Mouse (Mus musculus) kidney, embryonic 14.5 days (tissue): ENCODE results near the gene Camta1. TPM values are rescaled to one million over a fixed set of nuclear protein-coding genes. Genes with fewer than 3 reads are reported as not detected.

ENCODE experiments used
- ATAC-seq: fragments of 200-750 bp; cut with Nextera tagmentation; 2 replicates; pipeline ENCODE4 v1.8.0; 2017; ENCODE audit warnings: moderate number of reproducible peaks, mild to moderate bottlenecking, moderate TSS enrichment, moderate library complexity; ENCODE audit not compliant: low FRiP score, low TSS enrichment
- H3K27ac ChIP-seq: fragments of 300-500 bp; sonication (generic); 2 replicates; pipeline ENCODE4 v1.5.1; 2014; ENCODE audit warnings: low read depth, mild to moderate bottlenecking, low read length, moderate library complexity, mixed read lengths
- H3K27me3 ChIP-seq: fragments of 300-500 bp; sonication (generic); 2 replicates; pipeline ENCODE4 v1.6.1; 2014; ENCODE audit warnings: mild to moderate bottlenecking, low read length; ENCODE audit not compliant: control insufficient read depth, insufficient read depth
- H3K36me3 ChIP-seq: fragments of 300-500 bp; sonication (generic); 2 replicates; pipeline ENCODE4 v1.6.1; 2014; ENCODE audit warnings: low read length, mixed read lengths; ENCODE audit not compliant: control insufficient read depth, insufficient read depth
- H3K4me1 ChIP-seq: fragments of 300-500 bp; sonication (generic); 2 replicates; pipeline ENCODE4 v1.6.1; 2014; ENCODE audit warnings: low read length, mixed read lengths; ENCODE audit not compliant: control insufficient read depth, insufficient read depth
- H3K4me2 ChIP-seq: fragments of 300-500 bp; sonication (generic); replicated peaks from 2 replicates; pipeline ENCODE4 v1.6.1; 2014; ENCODE audit warnings: low read depth, mild to moderate bottlenecking, low read length
- H3K4me3 ChIP-seq: fragments of 300-500 bp; sonication (generic); 2 replicates; pipeline ENCODE4 v1.5.1; 2014; ENCODE audit warnings: mild to moderate bottlenecking, low read length
- H3K9ac ChIP-seq: fragments of 300-500 bp; sonication (generic); 2 replicates; pipeline ENCODE4 v1.6.1; 2014; ENCODE audit warnings: low read depth, mild to moderate bottlenecking, low read length, moderate library complexity
- H3K9me3 ChIP-seq: fragments of 300-500 bp; sonication (generic); 2 replicates; pipeline ENCODE4 v1.6.1; 2016; ENCODE audit warnings: low read length; ENCODE audit not compliant: control insufficient read depth
- WGBS: fragments of 180-500 bp; shearing (Covaris S2); extraction: QIAGEN DNeasy Blood & Tissue Kit; methylation state at CpG from one replicate; pipeline ENCODE4 v1.1.7; 2014; 5-methylcytosine and 5-hydroxymethylcytosine counted together
- polyA plus RNA-seq: library from polyadenylated mRNA; unstranded; fragments of >200 nt; fragmentation: Nextera tagmentation; extraction: Ambion mirVana; gene quantifications from 2 replicates; pipeline ENCODE4 v1.2.1, GENCODE M21; 2014

Camta1 gene
- polyA plus RNA-seq, 1 experiment from 2014 or later: 107 TPM

DNA sequence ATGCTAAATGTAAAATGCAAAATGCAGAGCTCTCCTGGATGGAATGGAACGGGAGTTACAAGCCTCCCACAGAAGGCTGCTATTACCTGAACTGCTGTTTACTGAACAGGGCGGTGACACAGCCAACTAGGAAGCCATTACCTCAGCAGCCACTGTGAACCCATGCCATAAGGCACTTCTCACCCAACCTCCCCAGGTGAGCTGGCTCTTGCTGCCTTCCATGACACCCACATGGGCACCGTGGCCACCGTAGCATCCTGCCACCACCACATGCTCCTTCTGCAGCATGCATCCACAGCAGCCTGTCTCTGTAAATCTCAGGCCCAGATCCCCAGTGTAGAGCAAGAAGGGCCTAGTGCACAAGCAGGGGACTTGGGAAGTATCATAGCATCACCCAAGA, 438.8 kb downstream of the Camta1 start:
- ATAC-seq: no peak
- H3K4me1 ChIP-seq: no peaks in the 10 kb centered on the region
- WGBS: 81% methylated on average over 4 of the region's 4 CpGs
- no peak overlapping the region for H3K4me2 ChIP-seq
- no peak overlapping the region for H3K27ac ChIP-seq
- H3K9me3 ChIP-seq: peaks cover 5% of the 10 kb centered on the region; the same call in 1 of the 2 replicates
- H3K36me3 ChIP-seq: no peaks in the 10 kb centered on the region
- H3K4me3 ChIP-seq: no peak overlapping the region
- H3K27me3 ChIP-seq: 0 out of 2 replicates have a peak, but pooled peaks cover 2% of the 10 kb centered on the region
- no peak overlapping the region for H3K9ac ChIP-seq

DNA sequence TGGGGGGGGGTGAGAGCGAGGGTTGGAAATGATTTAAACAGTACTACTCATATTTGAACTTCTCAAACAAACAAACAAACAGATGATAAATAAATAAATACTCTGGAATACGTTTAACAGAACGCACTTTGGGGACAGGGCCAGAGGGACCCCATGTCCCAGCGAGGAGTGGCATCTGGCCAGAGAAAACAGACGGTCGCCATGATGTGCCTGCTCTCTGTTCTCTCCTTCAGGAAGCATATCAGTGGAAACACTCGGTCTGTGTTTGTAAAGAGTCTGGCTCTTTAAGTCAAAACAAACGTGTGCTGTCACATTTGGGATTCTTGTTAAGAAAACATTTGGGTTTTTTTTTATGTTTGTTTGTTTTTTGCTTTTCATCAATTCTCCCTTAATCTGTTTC, 439.3 kb downstream of the Camta1 start:
- H3K27me3 ChIP-seq: 0 out of 2 replicates have a peak, but pooled peaks cover 2% of the 10 kb centered on the region
- H3K4me2 ChIP-seq: no peak overlapping the region
- WGBS: 51% methylated on average over 8 of the region's 8 CpGs
- ATAC-seq: no peak
- H3K36me3 ChIP-seq: no peaks in the 10 kb centered on the region
- H3K4me3 ChIP-seq: no peak overlapping the region
- no peak overlapping the region for H3K9ac ChIP-seq
- no peak overlapping the region for H3K27ac ChIP-seq
- H3K4me1 ChIP-seq: no peaks in the 10 kb centered on the region
- H3K9me3 ChIP-seq: peaks cover 4% of the 10 kb centered on the region; the same call in 1 of the 2 replicates

DNA sequence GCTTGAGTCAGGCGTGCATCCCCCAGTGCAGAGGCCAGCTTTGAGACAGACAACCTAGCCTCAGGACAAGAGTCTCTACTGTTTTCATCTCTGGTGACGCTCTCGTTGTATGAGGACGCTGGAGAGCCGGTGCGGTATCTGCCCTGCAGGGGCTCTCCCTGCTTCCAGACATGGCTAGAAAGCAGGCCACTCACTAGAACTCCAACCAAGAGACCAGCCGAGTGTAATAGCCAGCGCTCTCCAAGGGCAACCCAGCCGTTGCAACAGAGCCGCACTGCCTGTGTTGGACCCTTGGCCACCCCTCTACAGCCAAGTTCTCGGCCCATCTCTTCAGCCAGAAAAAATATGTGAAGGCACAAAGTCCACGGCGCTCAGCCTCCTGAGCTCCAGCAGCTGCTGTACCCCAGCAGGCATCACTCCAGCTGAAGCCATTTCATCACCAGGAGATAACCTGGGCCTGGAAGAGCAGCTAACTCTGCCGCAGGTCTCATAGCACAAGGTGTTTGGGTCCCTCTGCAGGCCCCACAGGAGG, 443.3 kb downstream of the Camta1 start:
- Histone ChIP-seq H3K27me3 (0 out of 2 replicates have a peak, but pooled peaks cover 2% of the 10 kb centered on the region), H3K4me2 (no peak overlapping the region), H3K4me1 (no peaks in the 10 kb centered on the region), H3K36me3 (no peaks in the 10 kb centered on the region), H3K4me3 (no peak overlapping the region), H3K9me3 (no peaks in the 10 kb centered on the region), H3K9ac (no peak overlapping the region), H3K27ac (no peak overlapping the region)
- 80% methylated on average over 14 of the region's 14 CpGs for WGBS
- no peak for ATAC-seq

DNA sequence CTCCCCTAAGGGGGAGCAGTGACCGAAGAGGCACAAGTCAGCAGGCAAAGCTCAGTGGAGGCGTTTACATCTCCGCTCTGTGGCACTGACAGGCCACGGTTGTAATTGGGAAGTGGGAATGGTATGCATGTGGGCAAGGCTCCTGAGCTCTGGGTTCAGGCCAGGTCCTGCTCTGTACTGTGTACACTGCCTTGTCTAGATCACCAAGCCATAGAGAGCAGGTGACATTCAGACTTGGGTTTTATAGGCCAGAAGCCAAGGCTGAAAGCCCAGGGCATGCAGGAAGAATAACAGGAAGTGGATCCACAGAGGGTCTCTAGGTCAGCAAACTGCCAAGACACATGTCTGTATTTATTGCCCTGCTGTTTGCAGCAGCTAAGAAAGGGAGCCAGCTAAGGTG, 445.9 kb downstream of the Camta1 start:
- no peak overlapping the region for H3K4me2 ChIP-seq
- no peaks in the 10 kb centered on the region for H3K9me3 ChIP-seq
- no peak overlapping the region for H3K4me3 ChIP-seq
- 0 out of 2 replicates have a peak, but pooled peaks cover under 1% of the 10 kb centered on the region for H3K27me3 ChIP-seq
- ATAC-seq: no peak
- no peak overlapping the region for H3K9ac ChIP-seq
- no peaks in the 10 kb centered on the region for H3K36me3 ChIP-seq
- H3K27ac ChIP-seq: no peak overlapping the region
- H3K4me1 ChIP-seq: no peaks in the 10 kb centered on the region
- WGBS: 68% methylated on average over 4 of the region's 4 CpGs

DNA sequence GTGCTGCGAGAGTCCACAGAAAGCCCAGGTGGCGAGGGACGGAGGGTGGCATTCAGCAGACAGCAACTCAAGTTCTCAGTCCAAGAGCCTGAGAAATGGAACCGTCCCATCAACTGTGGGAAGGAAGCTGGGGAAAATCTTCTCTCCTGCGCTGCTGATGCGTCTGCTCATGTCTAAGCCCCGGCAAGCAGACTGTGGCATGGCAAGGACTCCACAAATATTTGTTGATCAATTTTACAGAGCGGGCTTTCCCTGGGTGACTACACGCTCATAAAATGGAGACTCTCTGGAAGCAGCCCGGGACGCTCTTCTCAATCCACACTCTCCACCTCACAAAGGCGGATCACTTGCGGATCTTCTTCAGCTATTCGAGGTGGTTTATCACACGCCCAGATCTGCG, 446.3 kb downstream of the Camta1 start:
- Histone ChIP-seq H3K9ac (no peak overlapping the region), H3K4me2 (no peak overlapping the region), H3K4me1 (no peaks in the 10 kb centered on the region), H3K27me3 (no peaks in the 10 kb centered on the region), H3K36me3 (no peaks in the 10 kb centered on the region), H3K27ac (no peak overlapping the region), H3K4me3 (no peak overlapping the region), H3K9me3 (no peaks in the 10 kb centered on the region)
- 93% methylated on average over 16 of the region's 16 CpGs for WGBS
- ATAC-seq: no peak

DNA sequence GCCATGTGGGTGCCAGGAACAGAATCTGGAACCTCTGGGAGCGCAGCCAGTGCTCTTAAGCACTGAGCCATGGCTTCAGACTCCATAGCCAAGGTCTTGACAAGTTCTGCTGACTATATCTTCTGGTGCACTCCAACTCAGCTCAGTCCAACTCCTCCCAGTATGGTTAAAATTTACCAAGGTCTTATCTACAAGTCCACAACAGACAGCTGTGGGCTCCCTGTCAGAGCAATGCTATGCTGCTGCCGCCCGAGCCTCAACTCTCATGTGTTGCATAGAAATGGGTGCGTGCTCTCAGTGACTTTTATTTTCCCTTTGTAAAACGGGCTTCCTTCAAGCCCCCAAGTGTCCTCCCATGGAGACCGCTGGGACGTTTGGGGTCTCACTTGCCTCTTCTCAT, 446.7 kb downstream of the Camta1 start:
- no peaks in the 10 kb centered on the region for H3K4me1 ChIP-seq
- H3K9me3 ChIP-seq: no peaks in the 10 kb centered on the region
- no peak for ATAC-seq
- H3K36me3 ChIP-seq: no peaks in the 10 kb centered on the region
- no peak overlapping the region for H3K4me3 ChIP-seq
- 94% methylated on average over 7 of the region's 7 CpGs for WGBS
- H3K27ac ChIP-seq: no peak overlapping the region
- H3K27me3 ChIP-seq: no peaks in the 10 kb centered on the region
- no peak overlapping the region for H3K9ac ChIP-seq
- no peak overlapping the region for H3K4me2 ChIP-seq

DNA sequence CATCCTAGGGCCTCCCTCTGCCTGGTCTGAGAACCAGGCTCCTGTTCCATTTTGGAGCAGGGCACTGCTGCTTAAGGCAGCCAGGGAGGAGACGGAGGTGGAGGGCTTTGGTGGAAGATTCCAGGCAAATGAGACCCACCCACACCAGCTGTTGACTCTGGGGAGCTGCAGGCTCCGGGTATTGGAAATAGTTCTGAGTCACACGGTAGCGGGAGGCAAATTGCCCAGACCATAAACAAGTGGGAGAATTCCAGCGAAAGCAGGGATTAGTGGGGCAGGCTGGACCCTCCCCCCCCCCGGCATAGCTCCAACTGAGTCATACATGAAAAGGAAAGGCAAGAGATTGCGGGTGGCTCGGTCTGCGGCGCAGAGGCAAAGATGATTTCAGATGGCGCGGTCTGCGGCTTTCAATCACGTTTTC, 450.0 kb downstream of the Camta1 start:
- ATAC-seq: no peak
- Histone ChIP-seq H3K4me3 (no peak overlapping the region), H3K27me3 (no peaks in the 10 kb centered on the region), H3K9ac (no peak overlapping the region), H3K36me3 (no peaks in the 10 kb centered on the region), H3K9me3 (no peaks in the 10 kb centered on the region), H3K27ac (no peak overlapping the region), H3K4me1 (no peaks in the 10 kb centered on the region), H3K4me2 (no peak overlapping the region; the same call in 1 of the 2 replicates)
- WGBS: 34% methylated on average over 14 of the region's 14 CpGs

DNA sequence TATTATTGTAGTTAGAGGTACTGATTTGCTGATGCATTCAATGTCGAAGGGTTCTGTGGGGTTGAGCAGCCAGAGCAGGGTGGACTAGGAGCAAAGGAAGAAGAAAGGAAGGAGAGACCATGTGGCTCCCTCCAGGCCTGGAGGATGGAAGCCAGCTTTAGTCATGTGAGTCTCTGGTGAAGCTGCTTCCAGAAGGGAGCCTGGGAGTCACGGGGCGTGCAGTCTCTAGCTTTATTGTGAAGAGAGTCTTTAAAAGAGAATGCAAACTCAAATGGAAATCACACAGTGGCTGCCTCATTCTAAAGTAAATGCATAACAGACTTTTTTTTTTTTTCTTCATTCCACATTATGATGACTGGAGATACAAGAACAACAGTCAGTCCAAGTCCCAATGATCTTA, 450.7 kb downstream of the Camta1 start:
- no peaks in the 10 kb centered on the region for H3K4me1 ChIP-seq
- H3K9me3 ChIP-seq: no peaks in the 10 kb centered on the region
- H3K27me3 ChIP-seq: no peaks in the 10 kb centered on the region
- H3K27ac ChIP-seq: no peak overlapping the region
- no peak overlapping the region for H3K9ac ChIP-seq
- no peak for ATAC-seq
- no peak overlapping the region for H3K4me2 ChIP-seq
- WGBS: 61% methylated on average over 3 of the region's 3 CpGs
- no peak overlapping the region for H3K4me3 ChIP-seq
- H3K36me3 ChIP-seq: no peaks in the 10 kb centered on the region

DNA sequence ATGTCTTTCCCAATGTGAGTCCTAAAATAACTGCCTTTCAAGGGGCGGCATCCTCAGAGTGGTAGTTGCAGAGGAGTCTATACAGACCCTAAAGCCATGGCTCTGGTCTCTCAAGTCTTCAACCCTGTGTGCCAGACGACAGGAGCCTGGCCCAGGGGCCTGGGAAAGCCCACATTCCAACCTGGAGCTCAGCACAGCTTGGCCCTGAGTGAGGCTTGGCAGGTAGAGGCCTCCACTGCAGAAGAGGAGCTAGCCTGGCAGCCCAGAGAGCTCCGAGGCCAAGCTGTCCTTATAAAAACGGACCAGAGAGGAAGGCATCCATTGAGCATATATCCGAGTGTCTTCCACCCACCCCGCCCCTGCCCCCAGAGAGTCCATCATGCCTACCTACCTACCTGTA, 452.4 kb downstream of the Camta1 start:
- WGBS: 78% methylated on average over 6 of the region's 6 CpGs
- Histone ChIP-seq H3K9me3 (no peaks in the 10 kb centered on the region), H3K27ac (no peak overlapping the region), H3K27me3 (no peaks in the 10 kb centered on the region), H3K4me2 (no peak overlapping the region), H3K4me1 (peaks cover 5% of the 10 kb centered on the region; the same call in 1 of the 2 replicates), H3K9ac (no peak overlapping the region), H3K4me3 (no peak overlapping the region), H3K36me3 (no peaks in the 10 kb centered on the region)
- no peak for ATAC-seq
